Mouse (Mus musculus) thymus, postnatal 36 days (tissue): ENCODE data around the gene Gm45062.
"Not testable (repeated sequence)": the region's sequence is repeated elsewhere in the genome, so short reads cannot be mapped to it uniquely, and the experiment has no call there.

Source experiments
- DNase-seq, 2 experiments: peaks; one replicate each; pipeline ENCODE4 v3.0.0; 2022; ENCODE audit warnings: mixed read lengths in 2 of 2

The Gm45062 gene

GRCm38 (mm10) chr6:8316201-8316600 lies 57.0 kb downstream of the Gm45062 start:
- DNase-seq: no peak

DNA sequence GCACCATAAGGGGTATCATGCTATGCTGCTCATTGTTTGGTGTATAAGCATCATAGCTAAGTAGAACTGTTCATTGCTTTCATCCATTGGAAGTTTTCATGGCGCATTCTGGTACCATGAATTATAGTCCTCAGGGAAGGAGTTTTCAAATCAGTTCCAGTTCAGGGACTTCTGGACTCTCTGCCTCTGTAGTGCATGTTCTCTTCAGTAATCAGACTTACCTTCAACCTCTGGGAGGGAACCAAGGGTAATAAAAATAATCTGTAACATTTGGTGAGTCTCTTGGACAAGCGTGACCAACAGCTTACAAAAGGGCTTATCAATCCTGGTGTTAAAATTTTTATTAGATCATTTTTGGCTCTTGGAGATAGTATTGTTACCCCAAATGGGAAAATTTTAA lies 60.3 kb downstream of the Gm45062 start:
- DNase-seq: no peak

- DNase-seq: not testable (repeated sequence)
These were observed 72.2 kb downstream of the Gm45062 start for GRCm38 (mm10) chr6:8331496-8331895.

GRCm38 (mm10) chr6:8333380-8333779 lies 74.1 kb downstream of the Gm45062 start:
- DNase-seq: no peak

DNA sequence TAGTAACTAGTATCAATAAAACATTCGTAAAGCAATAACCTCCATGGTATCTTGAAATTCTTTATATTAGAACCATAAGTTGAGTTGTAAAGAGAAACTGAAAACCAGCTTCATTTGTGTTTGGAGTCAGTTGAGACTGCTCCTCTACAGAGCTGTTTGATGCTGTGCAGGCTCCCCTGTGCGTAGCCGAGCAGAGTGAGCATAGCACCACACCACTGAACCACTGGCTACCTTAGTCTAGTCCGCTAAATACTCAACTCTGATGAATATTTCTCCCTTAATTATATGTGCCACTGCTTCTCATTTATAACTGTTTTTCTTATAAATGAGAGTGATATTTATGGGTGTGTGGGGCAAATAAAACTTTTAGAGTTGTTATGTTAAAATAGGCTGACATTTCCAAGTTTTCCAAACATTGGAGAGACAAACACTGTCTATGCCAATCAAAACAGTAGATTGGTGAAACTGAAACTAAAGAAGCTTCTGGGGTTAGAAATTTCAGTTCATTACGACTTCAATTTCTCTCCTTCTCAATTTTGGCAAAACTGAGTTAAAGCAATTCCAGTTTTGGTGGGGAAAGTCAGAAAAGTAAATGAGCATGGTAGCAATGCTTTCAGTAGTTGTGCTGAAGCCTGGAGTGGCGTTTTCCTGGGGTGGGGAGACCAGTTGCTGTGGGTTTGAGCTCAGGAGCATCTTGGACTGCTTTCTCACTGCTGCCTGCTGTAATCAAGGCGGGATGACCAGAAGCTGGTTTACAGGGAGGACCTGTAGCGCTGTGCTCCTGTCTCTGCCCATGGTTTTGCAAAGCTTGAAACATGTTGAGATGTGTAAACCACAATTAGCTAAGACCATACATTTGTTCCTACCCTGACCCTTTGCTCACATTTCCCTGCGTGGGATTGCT lies 77.5 kb downstream of the Gm45062 start:
- DNase-seq: no peak

GRCm38 (mm10) chr6:8339453-8339852 lies 80.2 kb downstream of the Gm45062 start:
- no peak for DNase-seq

GRCm38 (mm10) chr6:8343271-8343670 lies 84.0 kb downstream of the Gm45062 start:
- peak in 1 of 2 experiments; percentile 30 for DNase-seq

- DNase-seq: peak in 1 of 2 experiments; percentile 47
These were observed 86.1 kb downstream of the Gm45062 start for GRCm38 (mm10) chr6:8345219-8345856.

DNA sequence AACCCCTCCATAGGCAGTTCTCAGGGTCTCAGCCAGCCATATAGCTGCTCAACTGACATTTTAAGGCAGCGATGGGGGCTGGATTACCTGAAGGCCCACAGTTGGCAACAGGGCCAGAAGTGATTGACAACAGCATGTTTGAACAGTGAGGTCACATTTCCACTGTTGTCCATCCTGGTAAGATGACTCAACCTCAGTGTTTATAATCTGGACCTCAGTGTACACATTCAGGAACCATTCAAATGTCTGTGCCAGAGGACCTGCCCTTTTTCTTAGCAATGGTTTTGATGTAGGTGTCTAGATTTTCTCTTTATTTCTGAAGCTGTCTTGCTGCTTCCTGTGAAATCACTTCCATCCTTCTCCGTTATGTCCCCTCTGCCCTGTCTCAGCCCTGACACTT lies 87.9 kb downstream of the Gm45062 start:
- no peak for DNase-seq

DNA sequence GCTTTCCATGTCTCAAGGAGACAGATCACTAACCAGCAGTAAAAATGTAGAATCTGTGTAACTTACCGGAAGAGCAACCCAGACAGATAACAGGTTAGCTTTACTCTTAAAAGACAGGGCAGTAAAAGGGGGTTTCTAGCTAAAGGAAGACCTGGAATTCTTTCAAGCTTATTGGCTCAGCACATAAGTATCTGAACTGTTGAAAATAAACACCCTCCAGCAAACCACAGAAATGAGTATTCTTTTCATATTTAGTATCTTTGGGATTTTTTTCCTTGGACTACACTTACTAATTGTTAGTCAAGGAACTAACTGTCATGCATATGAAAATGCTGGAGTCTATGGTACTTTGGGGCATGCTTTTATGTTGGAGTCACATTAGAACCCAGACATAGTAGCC lies 89.1 kb downstream of the Gm45062 start:
- DNase-seq: no peak

GRCm38 (mm10) chr6:8349060-8349670 lies 89.9 kb downstream of the Gm45062 start:
- DNase-seq: no peak

GRCm38 (mm10) chr6:8351507-8351906 lies 92.3 kb downstream of the Gm45062 start:
- DNase-seq: no peak

DNA sequence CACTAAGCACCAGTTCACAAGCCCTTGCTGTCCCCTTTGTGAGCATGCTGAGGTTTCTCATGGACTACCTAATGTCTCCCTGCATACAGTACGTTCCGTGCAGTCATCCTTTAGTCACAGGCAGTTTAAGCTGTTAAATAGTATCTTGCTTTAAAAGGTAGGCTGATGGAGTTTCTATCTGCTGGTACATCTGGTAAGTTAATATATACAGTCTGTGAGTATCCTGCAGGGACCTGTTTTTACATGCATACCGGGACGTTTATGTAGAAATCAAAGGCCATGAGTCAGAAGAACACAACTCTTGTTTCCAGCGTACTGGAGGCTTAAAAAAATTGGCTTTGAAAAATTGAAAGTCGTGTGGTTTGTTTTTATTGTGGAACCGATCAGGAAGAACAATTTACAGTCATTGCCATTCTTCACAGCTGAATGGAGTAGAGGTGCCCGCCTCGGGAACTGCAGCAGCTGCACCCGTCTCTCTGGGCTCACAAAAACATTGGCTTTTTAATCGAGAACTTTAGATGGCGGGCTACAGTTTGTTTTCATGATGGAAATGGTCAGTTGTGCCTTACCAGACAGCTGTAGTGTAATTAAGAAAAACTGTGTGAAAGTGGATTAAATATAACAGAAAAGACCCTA lies 93.4 kb downstream of the Gm45062 start:
- DNase-seq: no peak

- DNase-seq: no peak
These were observed 94.2 kb downstream of the Gm45062 start for GRCm38 (mm10) chr6:8353461-8353860.

DNA sequence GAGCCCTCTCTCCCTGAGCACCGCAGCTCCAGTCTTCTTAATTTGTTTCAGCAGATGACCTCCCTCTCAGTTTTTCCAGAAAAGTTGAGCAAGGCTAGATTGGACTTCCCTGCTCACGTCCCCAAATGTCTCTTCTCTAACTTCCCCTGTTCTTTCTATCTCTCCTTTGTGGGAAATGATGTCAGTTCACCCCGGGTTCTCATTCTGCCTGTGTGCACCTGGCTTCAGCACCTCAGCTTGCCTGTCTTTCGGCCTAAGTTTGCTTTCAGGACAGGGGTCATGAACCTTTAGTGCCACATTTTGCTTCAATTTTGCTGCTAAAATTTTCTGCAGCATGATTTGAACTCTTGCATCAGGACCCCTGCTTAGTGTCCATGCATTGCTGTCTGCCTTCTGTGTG lies 95.6 kb downstream of the Gm45062 start:
- peak in 1 of 2 experiments; percentile 50 for DNase-seq

DNA sequence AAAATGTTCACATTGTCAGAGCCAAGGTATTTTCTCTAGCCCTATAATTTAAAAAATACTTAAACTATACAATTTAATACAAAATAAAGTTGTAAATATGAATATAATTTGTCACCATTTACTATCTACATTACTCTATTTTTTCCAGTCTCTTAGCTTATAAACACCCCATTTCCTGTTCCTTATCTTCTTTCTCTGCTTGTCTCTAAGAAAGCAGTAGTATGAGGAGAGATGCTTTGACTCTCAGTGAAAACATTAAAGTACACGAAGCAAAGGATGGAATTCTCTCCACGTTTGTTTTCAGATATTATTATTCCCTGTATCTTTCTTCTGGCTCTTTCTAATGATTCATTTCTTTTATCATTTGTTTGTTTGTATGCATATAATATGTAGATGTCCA lies 99.0 kb downstream of the Gm45062 start:
- no peak for DNase-seq

GRCm38 (mm10) chr6:8358782-8359181 lies 99.5 kb downstream of the Gm45062 start:
- DNase-seq: no peak

GRCm38 (mm10) chr6:8360805-8361204 lies 101.6 kb downstream of the Gm45062 start:
- no peak for DNase-seq

GRCm38 (mm10) chr6:8364033-8364756 lies 104.9 kb downstream of the Gm45062 start:
- DNase-seq: peak; percentile 35 to 45

DNA sequence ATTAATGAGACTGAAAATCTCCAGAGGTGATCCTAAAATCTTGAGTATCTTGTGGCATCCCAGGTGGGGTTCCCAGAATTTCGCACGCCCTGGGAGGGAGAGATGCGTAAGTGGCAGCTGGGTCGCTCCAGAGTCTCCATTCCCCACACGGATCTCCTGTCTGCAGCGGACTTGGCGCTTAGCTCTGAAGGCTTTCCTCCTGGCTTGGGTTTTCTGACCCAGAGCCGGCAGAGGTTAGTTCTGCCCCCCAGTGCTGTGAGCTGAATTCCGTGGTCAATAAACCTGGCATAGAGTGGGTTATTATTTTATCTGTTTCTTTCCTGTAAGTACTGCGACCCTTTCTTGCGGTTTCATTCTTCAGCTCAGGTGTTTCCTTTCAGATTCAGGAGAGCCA lies 105.5 kb downstream of the Gm45062 start:
- peak; percentile 48 to 62 for DNase-seq

DNA sequence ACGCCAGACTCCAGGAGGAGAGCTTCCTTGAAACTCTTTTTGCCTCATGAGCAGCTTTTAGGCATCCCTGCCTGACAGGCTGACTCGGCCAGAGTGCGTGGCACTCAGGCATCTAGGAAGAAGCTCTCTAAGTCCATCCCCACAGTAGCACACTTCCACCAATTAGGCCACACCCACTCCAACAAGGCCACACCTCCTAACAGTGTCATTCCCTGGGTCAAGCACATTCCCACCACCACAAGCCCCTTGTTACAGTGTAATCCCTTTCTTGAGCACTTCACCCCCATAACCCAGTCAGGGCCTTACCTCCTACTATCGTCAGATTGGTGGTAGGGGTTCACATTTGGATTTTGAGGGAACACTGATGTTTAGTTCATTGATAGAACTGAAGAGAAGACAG lies 108.4 kb downstream of the Gm45062 start:
- DNase-seq: no peak

- no peak for DNase-seq
These were observed 109.1 kb downstream of the Gm45062 start for GRCm38 (mm10) chr6:8368198-8368864.
